Mouse (Mus musculus): Measurements from ENCODE around the gene Il1rap. TPM values are rescaled to one million over a fixed set of nuclear protein-coding genes. Genes with fewer than 3 reads are reported as not detected.

The Il1rap gene
- polyA plus RNA-seq (2012; rRNA removed) = 1.1 and 1.3 TPM in 2 replicates

GRCm38 (mm10) chr16:26581048-26581912 is at the start of gene Il1rap:
Gene Il1rap (plus strand): TSS chr16:26581704.

Other genes starting within 250 kb of the Il1rap start
- gene Cldn1, start 209.9 kb upstream of the Il1rap start, polyA plus RNA-seq (2012; rRNA removed) = 15.7 and 20.2 TPM in 2 replicates
- not detected in 2 replicates for gene Cldn16, start 118.6 kb upstream of the Il1rap start, polyA plus RNA-seq (2012; rRNA removed)
- not detected in 2 replicates for gene Tmem207, start 54.9 kb upstream of the Il1rap start, polyA plus RNA-seq (2012; rRNA removed)